Mouse (Mus musculus) left cerebral cortex, adult 2 months (tissue): ENCODE measurements at regions not wholly inside any gene's neighbourhood (a gene's known extent, or its start where the extent isn't known, plus 50 kb on each side); places are given as distances from the start of the nearest gene placed in this dataset.

ENCODE experiments used
- DNase-seq, 2 experiments: peaks; one replicate each; pipeline ENCODE4 v3.0.0; 2021 to 2022; ENCODE audit warnings: low spot score in 2 of 2, mixed read lengths in 1 of 2; ENCODE audit errors: extremely low spot score in 1 of 2
- H3K27ac ChIP-seq: fragments of 200-600 bp; 2 replicates; pipeline ENCODE4 v1.8.1; 2022
- H3K4me3 ChIP-seq: fragments of 200-600 bp; 2 replicates; pipeline ENCODE4 v1.8.1; 2022
- CTCF ChIP-seq: fragments of 200-600 bp; IDR thresholded peaks from 2 replicates; pipeline ENCODE4 v1.8.1; 2022; ENCODE audit warnings: antibody characterized with exemption, mild to moderate bottlenecking, moderate library complexity
- intact Hi-C: fragments of 180-260 bp; cut with DNase I; formaldehyde crosslinking; loops from one replicate; pipeline ENCODE4 v1.15.1; 2025

DNA sequence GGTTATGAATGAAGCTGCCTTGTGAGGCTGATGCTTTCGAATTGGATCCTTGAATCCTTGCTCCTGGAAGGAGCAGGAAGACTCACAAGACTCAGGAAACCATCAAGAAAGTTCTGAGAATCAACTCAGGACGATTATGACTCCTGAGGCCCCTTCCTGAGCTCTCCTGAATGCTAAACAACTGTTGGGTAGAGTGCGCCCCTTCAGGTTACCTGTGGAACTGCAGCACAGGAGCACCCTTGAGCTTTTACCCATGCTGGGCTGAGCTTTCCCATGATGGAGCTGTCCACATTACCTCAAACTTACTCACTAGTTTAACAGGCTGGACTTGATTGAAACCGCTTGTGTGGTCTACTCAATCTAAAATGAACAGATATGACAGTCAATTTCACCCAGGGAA is 553.3 kb downstream of the Jrkl start:
- peak in 1 of 2 experiments; percentile 11 for DNase-seq
- H3K4me3 ChIP-seq = no peak overlapping the region
- TF ChIP-seq CTCF = peak; percentile 44
- intact Hi-C loops = no loop called here
- H3K27ac ChIP-seq = no peak overlapping the region

DNA sequence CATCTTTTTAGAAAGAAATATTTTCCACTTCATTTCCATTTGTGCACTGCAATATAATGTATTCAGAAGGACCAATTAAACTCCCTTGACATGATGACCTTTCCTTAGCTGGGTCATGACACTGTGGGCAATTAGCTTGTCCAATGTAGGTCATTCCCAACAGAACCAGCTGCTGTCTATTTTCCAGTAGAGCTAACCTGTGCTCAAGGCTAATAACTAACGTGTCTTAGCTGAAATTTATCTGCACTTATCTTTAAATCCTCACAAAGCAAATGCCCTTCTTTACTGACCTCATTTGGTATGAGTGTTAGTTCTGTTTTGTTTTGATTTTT is 554.7 kb downstream of the Jrkl start:
- DNase-seq = no peak
- intact Hi-C loops = no loop called here
- no peak for TF ChIP-seq CTCF
- Histone ChIP-seq H3K27ac (no peak overlapping the region), H3K4me3 (no peak overlapping the region)

DNA sequence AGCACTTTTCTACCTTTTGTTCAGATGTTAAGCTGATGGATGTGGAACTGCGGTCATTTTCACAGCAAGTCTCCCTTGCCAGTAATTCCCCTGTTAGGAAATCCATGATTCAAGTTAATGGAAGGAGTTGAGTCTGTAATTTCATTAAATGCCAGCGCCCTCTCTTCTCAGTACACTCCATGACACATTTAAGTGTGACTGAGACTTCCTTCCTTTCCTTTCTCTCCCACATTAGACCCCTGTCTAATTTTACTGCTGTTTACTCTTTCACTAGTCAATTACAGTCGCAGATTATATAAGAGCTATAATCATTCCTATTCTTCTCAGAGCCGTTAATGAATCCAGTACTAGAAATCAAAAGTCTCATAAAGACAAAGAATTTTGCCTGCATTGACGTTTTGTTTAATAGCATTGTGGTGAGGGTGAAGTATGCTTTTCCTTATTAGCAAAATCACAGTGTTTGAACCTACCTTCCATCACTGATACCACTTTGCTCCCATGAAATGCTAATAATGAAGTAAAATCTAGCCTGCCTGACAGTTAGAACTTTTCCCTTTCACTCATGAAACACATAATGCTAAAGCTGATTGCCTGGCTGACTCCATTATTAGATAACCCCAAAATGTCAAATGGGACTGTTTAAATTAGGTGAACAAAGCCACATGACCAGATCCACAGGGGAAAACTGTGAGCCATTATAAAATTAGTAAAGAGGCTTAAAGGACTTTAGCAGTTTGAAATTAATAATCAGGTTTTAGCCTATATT is 555.3 kb downstream of the Jrkl start:
- DNase-seq = no peak
- TF ChIP-seq CTCF = no peak
- intact Hi-C loops = no loop called here
- Histone ChIP-seq H3K4me3 (no peak overlapping the region), H3K27ac (no peak overlapping the region)
